Mouse (Mus musculus): ENCODE data around the gene Idh1. TPM values are rescaled to one million over a fixed set of nuclear protein-coding genes. Genes with fewer than 3 reads are reported as not detected.

Gene Idh1
- polyA plus RNA-seq, 1 experiment = 44.7 TPM

- H3K27me3 ChIP-seq (ENCODE audit: control insufficient read depth, insufficient read depth, insufficient read length) = no peaks in the 10 kb centered on the region
- no peak overlapping the region for H3K4me2 ChIP-seq (ENCODE audit: low read depth)
- peaks cover 26% of the 10 kb centered on the region for H3K36me3 ChIP-seq (ENCODE audit: control insufficient read depth, insufficient read depth)
- no peak for TF ChIP-seq E2F4 (IDR thresholded peaks at IDR 0.05; ENCODE audit: insufficient read depth)
- TF ChIP-seq REST (IDR thresholded peaks at IDR 0.05; ENCODE audit: insufficient read depth, insufficient read length) = no peak
- TF ChIP-seq POLR2A (IDR thresholded peaks at IDR 0.05; ENCODE audit: insufficient read length, low read depth) = no peak
- TF ChIP-seq MAX (IDR thresholded peaks at IDR 0.05; ENCODE audit: low read depth) = no peak
- TF ChIP-seq MYOG (IDR thresholded peaks at IDR 0.05; ENCODE audit: control insufficient read depth in 1 of 3, insufficient read depth in 1 of 3, insufficient read length in 2 of 3, low read depth in 2 of 3) = no peak
- TF ChIP-seq CEBPB (IDR thresholded peaks at IDR 0.05; ENCODE audit: insufficient read depth, poor library complexity, severe bottlenecking) = no peak
- no peak for TF ChIP-seq USF1 (IDR thresholded peaks at IDR 0.05; ENCODE audit: low read depth)
- no peak for TF ChIP-seq TCF12 (IDR thresholded peaks at IDR 0.05; ENCODE audit: insufficient read depth, poor library complexity, severe bottlenecking)
- H3ac ChIP-seq (ENCODE audit: control insufficient read depth, insufficient read length) = no peak overlapping the region
- no peak overlapping the region for H3K4me3 ChIP-seq
- H3K79me2 ChIP-seq (ENCODE audit: control insufficient read depth, insufficient read depth) = peaks cover 12% of the 10 kb centered on the region
Observed at GRCm38 (mm10) chr1:65171579-65171978, 14.7 kb downstream of the Idh1 start.

- Histone ChIP-seq H3K36me3 (ENCODE audit: control insufficient read depth, insufficient read depth) (peaks cover 37% of the 10 kb centered on the region), H3K4me2 (ENCODE audit: low read depth) (no peak overlapping the region), H3K27me3 (ENCODE audit: control insufficient read depth, insufficient read depth, insufficient read length) (no peaks in the 10 kb centered on the region), H3ac (ENCODE audit: control insufficient read depth, insufficient read length) (no peak overlapping the region), H3K79me2 (ENCODE audit: control insufficient read depth, insufficient read depth) (peaks cover 12% of the 10 kb centered on the region), H3K4me3 (no peak overlapping the region)
- TF ChIP-seq REST (IDR thresholded peaks at IDR 0.05; ENCODE audit: insufficient read depth, insufficient read length) = no peak
- no peak for TF ChIP-seq MYOG (IDR thresholded peaks at IDR 0.05; ENCODE audit: control insufficient read depth in 1 of 3, insufficient read depth in 1 of 3, insufficient read length in 2 of 3, low read depth in 2 of 3)
- no peak for TF ChIP-seq SRF (IDR thresholded peaks at IDR 0.05; ENCODE audit: control insufficient read depth, insufficient read length, low read depth)
- TF ChIP-seq TCF3 (IDR thresholded peaks at IDR 0.05; ENCODE audit: insufficient read length, low read depth) = no peak
- TF ChIP-seq CEBPB (IDR thresholded peaks at IDR 0.05; ENCODE audit: insufficient read depth, poor library complexity, severe bottlenecking) = no peak
- no peak for TF ChIP-seq TCF12 (IDR thresholded peaks at IDR 0.05; ENCODE audit: insufficient read depth, poor library complexity, severe bottlenecking)
- no peak for TF ChIP-seq USF1 (IDR thresholded peaks at IDR 0.05; ENCODE audit: low read depth)
- TF ChIP-seq POLR2A (IDR thresholded peaks at IDR 0.05; ENCODE audit: insufficient read length, low read depth) = no peak
- TF ChIP-seq MYOD1 (IDR thresholded peaks at IDR 0.05; ENCODE audit: control insufficient read depth in 1 of 3, insufficient read length in 2 of 3, low read depth in 2 of 3) = no peak
- no peak for TF ChIP-seq POLR2AphosphoS2 (IDR thresholded peaks at IDR 0.05; ENCODE audit: insufficient read length, low read depth)
- TF ChIP-seq E2F4 (IDR thresholded peaks at IDR 0.05; ENCODE audit: insufficient read depth) = no peak
- no peak for TF ChIP-seq MAX (IDR thresholded peaks at IDR 0.05; ENCODE audit: low read depth)
Observed at GRCm38 (mm10) chr1:65169947-65170346, 16.4 kb downstream of the Idh1 start.

GRCm38 (mm10) chr1:65169536-65169935 lies 16.8 kb downstream of the Idh1 start:
- no peak overlapping the region for H3K4me2 ChIP-seq (ENCODE audit: low read depth)
- no peaks in the 10 kb centered on the region for H3K27me3 ChIP-seq (ENCODE audit: control insufficient read depth, insufficient read depth, insufficient read length)
- no peak overlapping the region for H3K4me3 ChIP-seq
- peaks cover 41% of the 10 kb centered on the region for H3K36me3 ChIP-seq (ENCODE audit: control insufficient read depth, insufficient read depth)
- peaks cover 10% of the 10 kb centered on the region for H3K79me2 ChIP-seq (ENCODE audit: control insufficient read depth, insufficient read depth)
- no peak for TF ChIP-seq TCF3 (IDR thresholded peaks at IDR 0.05; ENCODE audit: insufficient read length, low read depth)
- TF ChIP-seq MYOD1 (IDR thresholded peaks at IDR 0.05; ENCODE audit: control insufficient read depth in 1 of 3, insufficient read length in 2 of 3, low read depth in 2 of 3) = peak in 1 of 3 experiments; percentile 72
- TF ChIP-seq USF1 (IDR thresholded peaks at IDR 0.05; ENCODE audit: low read depth) = no peak
- peak in 1 of 3 experiments; percentile 62 for TF ChIP-seq MYOG (IDR thresholded peaks at IDR 0.05; ENCODE audit: control insufficient read depth in 1 of 3, insufficient read depth in 1 of 3, insufficient read length in 2 of 3, low read depth in 2 of 3)
- no peak for TF ChIP-seq TCF12 (IDR thresholded peaks at IDR 0.05; ENCODE audit: insufficient read depth, poor library complexity, severe bottlenecking)
- no peak overlapping the region for H3ac ChIP-seq (ENCODE audit: control insufficient read depth, insufficient read length)

GRCm38 (mm10) chr1:65167496-65167895 lies 18.8 kb downstream of the Idh1 start:
- H3K4me3 ChIP-seq = no peak overlapping the region
- H3K4me2 ChIP-seq (ENCODE audit: low read depth) = no peak overlapping the region
- no peaks in the 10 kb centered on the region for H3K27me3 ChIP-seq (ENCODE audit: control insufficient read depth, insufficient read depth, insufficient read length)
- H3K79me2 ChIP-seq (ENCODE audit: control insufficient read depth, insufficient read depth) = no peaks in the 10 kb centered on the region
- H3K36me3 ChIP-seq (ENCODE audit: control insufficient read depth, insufficient read depth) = peaks cover 54% of the 10 kb centered on the region
- no peak for TF ChIP-seq REST (IDR thresholded peaks at IDR 0.05; ENCODE audit: insufficient read depth, insufficient read length)
- TF ChIP-seq SRF (IDR thresholded peaks at IDR 0.05; ENCODE audit: control insufficient read depth, insufficient read length, low read depth) = no peak
- TF ChIP-seq TCF3 (IDR thresholded peaks at IDR 0.05; ENCODE audit: insufficient read length, low read depth) = no peak
- no peak for TF ChIP-seq USF1 (IDR thresholded peaks at IDR 0.05; ENCODE audit: low read depth)
- no peak for TF ChIP-seq CEBPB (IDR thresholded peaks at IDR 0.05; ENCODE audit: insufficient read depth, poor library complexity, severe bottlenecking)
- TF ChIP-seq E2F4 (IDR thresholded peaks at IDR 0.05; ENCODE audit: insufficient read depth) = no peak
- TF ChIP-seq POLR2A (IDR thresholded peaks at IDR 0.05; ENCODE audit: insufficient read length, low read depth) = no peak
- no peak for TF ChIP-seq POLR2AphosphoS2 (IDR thresholded peaks at IDR 0.05; ENCODE audit: insufficient read length, low read depth)
- H3ac ChIP-seq (ENCODE audit: control insufficient read depth, insufficient read length) = no peak overlapping the region

GRCm38 (mm10) chr1:65162210-65162609 lies 24.1 kb downstream of the Idh1 start:
- TF ChIP-seq REST (IDR thresholded peaks at IDR 0.05; ENCODE audit: insufficient read depth, insufficient read length) = no peak
- no peak for TF ChIP-seq MAX (IDR thresholded peaks at IDR 0.05; ENCODE audit: low read depth)
- TF ChIP-seq SRF (IDR thresholded peaks at IDR 0.05; ENCODE audit: control insufficient read depth, insufficient read length, low read depth) = no peak
- TF ChIP-seq MYOG (IDR thresholded peaks at IDR 0.05; ENCODE audit: control insufficient read depth in 1 of 3, insufficient read depth in 1 of 3, insufficient read length in 2 of 3, low read depth in 2 of 3) = no peak
- TF ChIP-seq CEBPB (IDR thresholded peaks at IDR 0.05; ENCODE audit: insufficient read depth, poor library complexity, severe bottlenecking) = no peak
- no peak for TF ChIP-seq POLR2A (IDR thresholded peaks at IDR 0.05; ENCODE audit: insufficient read length, low read depth)
- TF ChIP-seq MYOD1 (IDR thresholded peaks at IDR 0.05; ENCODE audit: control insufficient read depth in 1 of 3, insufficient read length in 2 of 3, low read depth in 2 of 3) = no peak
- TF ChIP-seq POLR2AphosphoS2 (IDR thresholded peaks at IDR 0.05; ENCODE audit: insufficient read length, low read depth) = no peak
- no peak for TF ChIP-seq TCF3 (IDR thresholded peaks at IDR 0.05; ENCODE audit: insufficient read length, low read depth)
- no peak for TF ChIP-seq TCF12 (IDR thresholded peaks at IDR 0.05; ENCODE audit: insufficient read depth, poor library complexity, severe bottlenecking)
- TF ChIP-seq E2F4 (IDR thresholded peaks at IDR 0.05; ENCODE audit: insufficient read depth) = no peak
- no peak for TF ChIP-seq USF1 (IDR thresholded peaks at IDR 0.05; ENCODE audit: low read depth)
- Histone ChIP-seq H3K4me2 (ENCODE audit: low read depth) (no peak overlapping the region), H3K79me2 (ENCODE audit: control insufficient read depth, insufficient read depth) (no peaks in the 10 kb centered on the region), H3K27me3 (ENCODE audit: control insufficient read depth, insufficient read depth, insufficient read length) (no peaks in the 10 kb centered on the region), H3ac (ENCODE audit: control insufficient read depth, insufficient read length) (no peak overlapping the region), H3K4me3 (no peak overlapping the region), H3K36me3 (ENCODE audit: control insufficient read depth, insufficient read depth) (peaks cover 75% of the 10 kb centered on the region)

All from myocyte (in vitro differentiated cells).